Mouse (Mus musculus) limb, embryonic 11.5 days (tissue): ENCODE results near the gene Vsig2. TPM values are rescaled to one million over a fixed set of nuclear protein-coding genes. Genes with fewer than 3 reads are reported as not detected.

ENCODE experiments used
- ATAC-seq: fragments of 200-750 bp; cut with Nextera tagmentation; 2 replicates; pipeline ENCODE4 v1.8.0; 2017; ENCODE audit warnings: low read depth; ENCODE audit not compliant: insufficient number of reproducible peaks, low FRiP score, low TSS enrichment
- DNase-seq: peaks from one replicate; pipeline ENCODE4 v3.0.0-alpha.2; 2015; ENCODE audit warnings: low spot score
- H3K27ac ChIP-seq: fragments of 300-500 bp; sonication (generic); replicated peaks from 2 replicates; pipeline ENCODE4 v1.5.1; 2014; ENCODE audit warnings: low read depth, mild to moderate bottlenecking, low read length
- H3K27me3 ChIP-seq: fragments of 300-500 bp; sonication (generic); 2 replicates; pipeline ENCODE4 v1.6.1; 2014; ENCODE audit warnings: mild to moderate bottlenecking, low read length, mixed read lengths; ENCODE audit not compliant: control insufficient read depth, insufficient read depth
- H3K36me3 ChIP-seq: fragments of 300-500 bp; sonication (generic); 2 replicates; pipeline ENCODE4 v1.6.1; 2014; ENCODE audit warnings: mild to moderate bottlenecking, low read length, moderate library complexity, mixed read lengths; ENCODE audit not compliant: control insufficient read depth, insufficient read depth
- H3K4me1 ChIP-seq: fragments of 300-500 bp; sonication (generic); 2 replicates; pipeline ENCODE4 v1.6.1; 2014; ENCODE audit warnings: low read length, mixed read lengths; ENCODE audit not compliant: control insufficient read depth, insufficient read depth
- H3K4me2 ChIP-seq: fragments of 300-500 bp; sonication (generic); 2 replicates; pipeline ENCODE4 v1.6.1; 2014; ENCODE audit warnings: low read depth, mild to moderate bottlenecking, moderate library complexity; ENCODE audit not compliant: severe bottlenecking
- H3K4me3 ChIP-seq: fragments of 300-500 bp; sonication (generic); 2 replicates; pipeline ENCODE4 v1.5.1; 2014; ENCODE audit warnings: low read depth, low read length
- H3K9ac ChIP-seq: fragments of 300-500 bp; sonication (generic); 2 replicates; pipeline ENCODE4 v1.6.1; 2014; ENCODE audit warnings: mild to moderate bottlenecking, low read length
- H3K9me3 ChIP-seq: fragments of 300-500 bp; sonication (generic); 2 replicates; pipeline ENCODE4 v1.6.1; 2016; ENCODE audit warnings: low read length; ENCODE audit not compliant: control insufficient read depth
- WGBS: fragments of 180-500 bp; shearing (Covaris S2); extraction: QIAGEN DNeasy Blood & Tissue Kit; methylation state at CpG from one replicate; pipeline ENCODE4 v1.1.7; 2014; 5-methylcytosine and 5-hydroxymethylcytosine counted together
- polyA plus RNA-seq: library from polyadenylated mRNA; unstranded; fragments of >200 nt; fragmentation: Nextera tagmentation; extraction: Ambion mirVana; gene quantifications from 2 replicates; pipeline ENCODE4 v1.2.1, GENCODE M21; 2014

The Vsig2 gene
- polyA plus RNA-seq, 1 experiment from 2014 or later = 0.87 TPM

DNA sequence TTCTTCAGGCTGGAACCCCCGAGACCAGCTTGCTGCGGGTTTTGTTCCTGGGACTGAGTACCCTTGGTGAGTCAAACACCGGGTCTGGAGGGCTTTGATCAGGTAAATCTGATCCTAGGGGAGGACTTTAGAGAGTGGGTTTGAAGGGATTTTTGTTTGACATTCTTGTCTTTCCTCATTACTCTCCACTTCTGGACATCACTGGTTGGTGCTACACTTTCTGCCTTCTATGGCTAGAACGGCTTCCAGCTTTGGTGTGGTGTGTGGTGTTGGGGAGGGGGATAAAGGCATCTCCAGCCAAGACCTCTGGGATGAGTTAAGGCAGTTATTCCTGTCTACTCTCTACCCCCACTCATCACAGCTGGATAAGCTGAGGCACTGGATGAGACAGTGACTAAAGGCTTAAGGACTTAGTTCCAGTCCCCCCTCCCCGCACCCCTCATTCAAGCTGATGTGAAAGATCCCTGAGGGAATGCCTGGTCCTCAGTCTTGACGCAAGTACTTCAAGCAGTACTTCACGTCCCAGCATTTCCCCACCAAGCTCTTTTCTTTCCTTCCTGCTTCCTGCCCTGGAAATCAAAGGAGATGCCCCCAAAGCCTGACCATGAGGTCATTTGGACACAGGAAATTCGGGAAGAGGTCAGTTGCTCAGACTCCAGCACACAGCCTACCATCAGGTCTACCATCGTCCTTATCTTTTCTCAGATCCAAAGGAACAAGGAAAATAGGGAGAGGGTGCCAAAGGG, 10.7 kb upstream of the Vsig2 start:
- Histone ChIP-seq H3K4me2 (no peak overlapping the region), H3K27ac (no peak overlapping the region), H3K27me3 (peaks cover 60% of the 10 kb centered on the region), H3K9me3 (no peaks in the 10 kb centered on the region), H3K36me3 (no peaks in the 10 kb centered on the region), H3K4me3 (peak overlapping the region; percentile 9; the same call in 1 of the 2 replicates), H3K4me1 (peaks cover 17% of the 10 kb centered on the region), H3K9ac (no peak overlapping the region)
- DNase-seq = peak; percentile 23
- ATAC-seq = no peak
- 20% methylated on average over 9 of the region's 9 CpGs for WGBS

- H3K36me3 ChIP-seq = no peaks in the 10 kb centered on the region
- peak overlapping the region; percentile 14; the same call in 1 of the 2 replicates for H3K9ac ChIP-seq
- H3K4me2 ChIP-seq = peak overlapping the region; percentile 43
- under 1% methylated on average over 32 of the region's 32 CpGs for WGBS
- H3K27me3 ChIP-seq = peaks cover 60% of the 10 kb centered on the region
- H3K9me3 ChIP-seq = no peaks in the 10 kb centered on the region
- ATAC-seq = no peak
- H3K4me1 ChIP-seq = peaks cover 17% of the 10 kb centered on the region
- no peak overlapping the region for H3K27ac ChIP-seq
- H3K4me3 ChIP-seq = peak overlapping the region; percentile 24
- DNase-seq = peak; percentile 62
Measured at GRCm38 (mm10) chr9:37530031-37530887, 8.8 kb upstream of the Vsig2 start.

- Histone ChIP-seq H3K9ac (peak overlapping the region; percentile 14; the same call in 1 of the 2 replicates), H3K27ac (no peak overlapping the region), H3K4me2 (peak overlapping the region; percentile 43), H3K9me3 (no peaks in the 10 kb centered on the region), H3K4me3 (peak overlapping the region; percentile 24), H3K27me3 (peaks cover 60% of the 10 kb centered on the region), H3K4me1 (peaks cover 17% of the 10 kb centered on the region), H3K36me3 (no peaks in the 10 kb centered on the region)
- ATAC-seq (peak; percentile 36; the same call in 1 of the 2 replicates), DNase-seq (peak; percentile 75)
- 2% methylated on average over 31 of the region's 31 CpGs for WGBS
Measured at GRCm38 (mm10) chr9:37530888-37531705, 8.0 kb upstream of the Vsig2 start.

DNA sequence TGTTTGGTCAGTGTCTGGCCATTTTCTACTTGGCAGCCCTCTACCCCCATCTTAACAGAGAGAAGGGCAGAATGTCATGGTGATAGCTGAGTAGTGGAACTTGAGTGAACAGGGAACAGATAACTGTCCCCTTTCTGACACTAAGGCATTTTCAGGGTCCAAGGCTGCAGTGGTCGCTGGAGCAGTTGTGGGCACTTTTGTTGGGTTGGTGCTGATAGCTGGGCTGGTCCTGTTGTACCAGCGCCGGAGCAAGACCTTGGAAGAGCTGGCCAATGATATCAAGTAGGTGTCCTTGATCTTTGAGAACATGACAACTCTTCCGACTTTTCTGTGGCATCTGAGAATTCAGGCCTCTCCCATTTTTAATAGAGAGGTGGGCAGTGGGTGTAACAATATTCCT, 2.2 kb upstream of the Vsig2 start:
- no peaks in the 10 kb centered on the region for H3K4me1 ChIP-seq
- no peaks in the 10 kb centered on the region for H3K36me3 ChIP-seq
- no peak for DNase-seq
- H3K4me2 ChIP-seq = no peak overlapping the region
- peaks cover 3% of the 10 kb centered on the region; the same call in 1 of the 2 replicates for H3K27me3 ChIP-seq
- no peak overlapping the region for H3K4me3 ChIP-seq
- no peak overlapping the region for H3K9ac ChIP-seq
- WGBS = 80% methylated on average over 4 of the region's 4 CpGs
- no peaks in the 10 kb centered on the region for H3K9me3 ChIP-seq
- no peak overlapping the region for H3K27ac ChIP-seq
- no peak for ATAC-seq

DNA sequence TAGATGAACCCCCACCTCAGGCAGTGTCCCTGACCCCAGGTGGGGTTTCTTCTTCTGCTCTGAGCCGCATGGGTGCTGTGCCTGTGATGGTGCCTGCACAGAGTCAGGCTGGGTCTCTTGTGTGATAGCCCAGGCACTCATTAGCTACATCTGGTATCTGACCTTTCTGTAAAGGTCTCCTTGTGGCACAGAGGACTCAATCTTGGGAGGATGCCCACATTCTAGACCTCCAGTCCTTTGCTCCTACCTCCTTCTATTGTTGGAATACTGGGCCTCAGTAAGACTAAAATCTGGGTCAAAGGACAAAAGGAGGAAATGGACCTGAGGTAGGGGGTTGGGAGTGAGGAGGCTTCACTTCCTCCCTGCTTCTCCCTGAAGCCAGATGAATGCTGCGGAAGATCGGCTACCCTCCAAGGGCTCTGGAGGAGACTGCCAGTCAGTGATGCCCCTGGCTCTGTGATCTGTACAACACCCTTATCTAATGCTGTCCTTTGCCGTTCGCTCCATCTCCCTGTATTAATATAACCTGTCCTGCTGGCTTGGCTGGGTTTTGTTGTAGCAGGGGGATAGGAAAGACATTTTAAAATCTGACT, 1.3 kb upstream of the Vsig2 start:
- 65% methylated on average over 5 of the region's 5 CpGs for WGBS
- Histone ChIP-seq H3K4me2 (no peak overlapping the region), H3K9me3 (no peaks in the 10 kb centered on the region), H3K9ac (no peak overlapping the region), H3K27ac (no peak overlapping the region), H3K4me3 (no peak overlapping the region), H3K27me3 (no peaks in the 10 kb centered on the region), H3K36me3 (no peaks in the 10 kb centered on the region), H3K4me1 (no peaks in the 10 kb centered on the region)
- ATAC-seq (no peak), DNase-seq (no peak)

- peaks cover 4% of the 10 kb centered on the region for H3K27me3 ChIP-seq
Measured at GRCm38 (mm10) chr9:37540226-37540625, 1.2 kb downstream of the Vsig2 start.

GRCm38 (mm10) chr9:37540701-37541575, 1.9 kb downstream of the Vsig2 start:
- DNase-seq (no peak), ATAC-seq (no peak)
- Histone ChIP-seq H3K9me3 (no peaks in the 10 kb centered on the region), H3K27ac (no peak overlapping the region), H3K4me2 (no peak overlapping the region), H3K36me3 (no peaks in the 10 kb centered on the region), H3K27me3 (peaks cover 11% of the 10 kb centered on the region), H3K4me1 (no peaks in the 10 kb centered on the region), H3K9ac (no peak overlapping the region), H3K4me3 (no peak overlapping the region)
- 86% methylated on average over 6 of the region's 6 CpGs for WGBS

More at GRCm38 (mm10) chr9:37540226-37540625, 1.2 kb downstream of the Vsig2 start:
- ATAC-seq (no peak), DNase-seq (no peak)
- Histone ChIP-seq H3K4me1 (no peaks in the 10 kb centered on the region), H3K27ac (no peak overlapping the region), H3K9ac (no peak overlapping the region), H3K4me3 (no peak overlapping the region), H3K4me2 (no peak overlapping the region), H3K36me3 (no peaks in the 10 kb centered on the region), H3K9me3 (no peaks in the 10 kb centered on the region)
- WGBS = 82% methylated on average over 4 of the region's 4 CpGs
